Mouse (Mus musculus) ovary, adult 18-20 months (tissue): ENCODE measurements around the gene Rbm6.

Source experiments
- DNase-seq: peaks from one replicate; pipeline ENCODE4 v3.0.0; 2022; ENCODE audit warnings: low spot score, mixed read lengths

The Rbm6 gene

DNA sequence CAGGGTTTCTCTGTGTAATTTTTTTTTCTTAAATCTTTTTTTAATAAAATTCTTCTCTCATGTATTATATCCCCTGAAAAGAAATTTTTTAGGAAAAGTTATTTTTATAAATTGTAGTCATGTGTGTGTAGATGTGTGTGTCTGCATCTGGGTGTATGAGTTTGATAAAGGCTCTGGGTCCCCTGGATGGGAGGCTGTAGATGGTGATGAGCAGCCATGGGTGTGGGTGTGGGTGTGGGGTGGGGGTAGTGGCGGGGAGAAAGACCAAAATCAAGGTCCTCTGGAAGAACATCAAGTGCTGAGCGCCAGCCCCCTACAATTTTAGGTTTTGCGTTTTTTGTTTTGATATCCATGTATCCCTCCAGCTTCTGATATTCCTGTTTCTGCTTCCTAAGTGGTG lies 125.0 kb downstream of the Rbm6 start:
- DNase-seq = no peak

DNA sequence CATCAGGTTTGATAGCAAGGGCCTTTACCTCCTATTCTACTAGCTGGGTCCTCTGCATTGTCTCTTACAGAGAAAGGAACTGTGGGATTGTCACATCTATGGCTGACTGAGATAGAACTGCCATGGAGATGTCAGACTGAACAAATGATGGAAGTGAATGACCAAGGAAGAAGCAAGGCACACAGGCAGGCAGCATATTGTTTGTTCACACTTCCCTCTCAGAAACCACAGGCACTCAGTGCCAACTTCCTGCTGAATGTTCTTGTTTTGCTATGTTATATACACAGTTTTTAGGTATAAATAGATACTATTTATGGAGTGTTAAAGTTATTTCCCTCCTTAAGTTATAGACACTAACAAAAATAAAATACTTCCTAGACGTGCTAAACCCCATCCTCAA lies 125.7 kb downstream of the Rbm6 start:
- no peak for DNase-seq

GRCm38 (mm10) chr9:107746679-107747078 lies 126.4 kb downstream of the Rbm6 start:
- no peak for DNase-seq

GRCm38 (mm10) chr9:107744061-107744460 lies 129.0 kb downstream of the Rbm6 start:
- no peak for DNase-seq

- DNase-seq = no peak
Measured at GRCm38 (mm10) chr9:107738841-107739202, 134.2 kb downstream of the Rbm6 start.

DNA sequence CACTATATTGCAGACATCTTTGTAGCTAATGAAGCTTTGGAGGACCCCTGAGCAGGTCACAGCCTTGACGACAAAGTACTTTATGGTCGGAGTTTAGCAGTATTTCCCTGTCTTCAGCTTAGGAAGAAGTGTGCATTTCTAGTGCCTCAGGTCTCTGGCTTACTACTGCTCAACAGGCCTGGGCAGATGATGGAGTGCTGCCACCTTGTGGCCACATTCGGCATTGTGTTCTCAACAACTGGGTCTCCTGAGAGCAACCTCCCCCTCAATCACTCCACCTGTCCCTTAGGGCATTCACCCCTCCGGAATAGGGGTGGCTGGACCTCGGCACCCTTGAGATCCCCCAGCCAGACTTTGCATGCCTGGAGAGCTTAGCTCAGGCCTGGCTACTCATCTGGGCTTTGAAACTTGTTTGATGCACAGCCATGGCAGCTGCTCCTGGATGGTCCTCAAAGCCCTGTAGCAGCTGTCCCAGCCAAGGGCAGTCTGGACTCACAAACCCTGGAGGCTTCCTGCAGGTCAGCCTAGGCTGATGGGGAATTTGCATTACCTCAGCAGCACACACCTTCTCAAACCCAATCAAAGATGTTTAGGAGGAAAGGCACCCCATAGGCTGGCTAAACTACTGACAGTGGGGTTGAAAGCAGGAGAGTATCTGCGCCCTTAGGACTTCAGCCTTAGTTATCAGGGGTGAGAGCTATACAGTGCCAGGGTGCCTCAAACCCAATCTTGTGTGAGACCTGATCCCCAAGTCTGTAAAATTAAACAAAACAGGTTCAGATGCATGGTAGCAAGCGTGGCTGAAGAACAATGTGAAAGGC lies 134.8 kb downstream of the Rbm6 start:
- peak; percentile 58 for DNase-seq

DNA sequence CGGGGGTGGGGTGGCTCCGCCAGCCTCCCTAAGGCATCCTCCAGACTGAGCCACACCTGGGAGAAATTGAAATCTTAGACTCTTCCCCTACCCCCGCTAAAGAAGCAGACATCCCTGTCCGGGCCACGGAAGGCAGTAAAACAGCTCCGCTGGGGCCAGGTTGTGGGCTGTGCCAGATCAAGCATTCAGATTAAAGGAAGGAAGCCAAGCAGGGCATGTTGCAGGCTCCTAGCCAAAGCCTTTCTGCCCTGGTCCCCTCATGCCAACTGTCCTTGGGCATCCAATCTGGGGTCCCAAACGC lies 136.9 kb downstream of the Rbm6 start:
- no peak for DNase-seq

GRCm38 (mm10) chr9:107735356-107736184 lies 137.5 kb downstream of the Rbm6 start:
- DNase-seq = no peak

- DNase-seq = no peak
Measured at GRCm38 (mm10) chr9:107734567-107734971, 138.5 kb downstream of the Rbm6 start.

GRCm38 (mm10) chr9:107729709-107730108 lies 143.3 kb downstream of the Rbm6 start:
- no peak for DNase-seq

DNA sequence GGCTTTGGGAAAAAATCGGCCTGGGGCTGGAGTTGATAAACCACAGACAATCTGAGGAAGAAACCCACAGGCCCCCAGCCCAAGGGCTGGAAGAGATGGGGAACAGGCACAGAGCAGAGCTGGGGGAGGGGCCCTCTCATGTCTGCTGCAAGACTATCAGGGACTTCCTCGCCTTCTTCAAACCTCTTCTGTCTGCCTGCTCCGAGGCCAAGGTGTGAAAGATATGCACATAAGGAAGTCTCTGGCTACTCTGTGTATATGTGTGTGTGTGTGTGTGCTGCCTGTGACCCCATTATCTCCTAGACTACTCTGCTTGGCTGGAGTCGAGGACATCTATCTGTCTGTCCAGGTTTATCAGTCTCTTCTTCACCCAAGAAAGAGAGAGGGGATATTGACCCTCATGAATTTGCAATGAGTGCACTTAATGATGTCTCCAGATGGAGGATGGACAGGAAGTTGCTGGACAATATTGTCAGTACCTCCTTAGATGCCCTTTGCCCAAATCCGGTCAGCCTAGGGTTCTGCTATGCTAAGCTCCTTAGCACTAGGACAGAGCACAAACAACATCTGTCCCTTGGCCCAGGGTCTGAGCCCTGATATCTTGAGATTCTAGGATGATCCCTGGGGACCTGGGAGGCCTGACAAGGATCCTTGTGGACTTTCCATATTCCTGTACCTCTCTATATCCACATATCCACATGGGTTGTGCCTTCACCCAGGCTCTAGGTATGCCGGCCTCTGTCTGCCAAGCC lies 143.9 kb downstream of the Rbm6 start:
- DNase-seq = no peak

- DNase-seq = no peak
Measured at GRCm38 (mm10) chr9:107727041-107727440, 146.0 kb downstream of the Rbm6 start.

DNA sequence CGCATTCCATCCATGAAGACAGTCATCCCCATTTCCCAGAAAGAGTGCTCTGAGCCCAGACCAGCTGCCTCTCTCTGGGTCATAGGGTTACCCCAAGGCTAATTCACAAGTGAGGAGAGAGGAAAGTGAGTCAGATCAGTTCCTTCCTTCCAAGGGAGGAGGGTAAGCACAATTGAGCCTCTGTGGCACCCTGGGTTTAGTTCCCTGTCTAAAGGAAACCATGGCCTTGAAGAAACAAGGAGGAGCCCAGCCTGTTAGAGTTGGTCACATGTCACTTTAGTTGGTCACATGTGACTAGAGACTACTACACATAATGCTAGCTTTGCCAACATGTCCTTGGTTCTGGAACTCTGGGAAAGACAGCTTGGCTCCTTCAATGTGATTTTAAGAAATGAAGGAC lies 148.2 kb downstream of the Rbm6 start:
- no peak for DNase-seq

DNA sequence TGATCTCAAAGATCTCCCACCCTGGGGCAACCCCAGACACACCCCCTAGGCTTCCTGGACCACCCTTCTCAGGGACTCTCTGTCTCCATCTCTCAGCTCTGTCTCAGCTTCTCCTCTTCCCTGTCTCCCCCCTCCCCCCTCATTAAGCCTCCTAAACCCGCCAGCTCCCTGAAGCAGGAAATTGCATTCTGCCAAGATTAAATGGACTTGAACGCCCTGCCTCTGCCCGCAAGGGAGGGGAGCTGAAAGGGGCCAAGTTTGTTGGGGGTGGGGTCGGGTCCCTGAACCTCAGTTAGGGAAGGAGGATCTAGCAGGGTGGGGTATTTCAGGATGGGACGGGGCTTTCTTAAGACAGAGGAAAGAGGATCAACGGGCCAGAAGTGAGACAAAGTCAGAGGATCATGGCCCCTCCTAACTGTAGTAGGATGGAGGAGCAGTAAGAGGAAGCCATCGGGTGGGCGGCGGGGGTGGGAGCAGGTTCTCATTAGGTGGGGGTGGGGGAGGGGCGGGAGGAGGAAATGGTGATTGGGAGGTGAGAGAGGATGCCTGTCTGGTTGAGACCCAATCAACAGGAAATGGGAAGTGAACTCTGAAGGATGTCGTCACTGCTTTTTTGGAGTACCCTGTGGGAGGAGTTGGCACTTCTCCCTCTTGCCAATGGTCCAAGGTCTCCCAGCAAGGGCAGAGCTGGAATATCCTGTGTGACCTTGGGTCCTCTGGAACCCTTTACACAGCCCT lies 149.1 kb downstream of the Rbm6 start:
- peak; percentile 66 for DNase-seq
